Mouse (Mus musculus) intestine, postnatal 0 days (tissue): ENCODE measurements around the gene H2-DMb1. TPM values are rescaled to one million over a fixed set of nuclear protein-coding genes. Genes with fewer than 3 reads are reported as not detected.
A peak's percentile ranks its signal among the peaks of the same experiment; 100 is the strongest.

Source experiments
- ATAC-seq: fragments of 200-750 bp; cut with Nextera tagmentation; 2 replicates; pipeline ENCODE4 v1.8.0; 2017; ENCODE audit warnings: mild to moderate bottlenecking, moderate TSS enrichment, moderate library complexity
- H3K27ac ChIP-seq: fragments of 300-500 bp; sonication (generic); 2 replicates; pipeline ENCODE4 v1.5.1; 2014; ENCODE audit warnings: mild to moderate bottlenecking, low read depth, low read length, moderate library complexity
- H3K27me3 ChIP-seq: fragments of 300-500 bp; sonication (generic); replicated peaks from 2 replicates; pipeline ENCODE4 v1.6.1; 2014; ENCODE audit warnings: low read length, mixed read lengths; ENCODE audit not compliant: control insufficient read depth, insufficient read depth
- H3K36me3 ChIP-seq: fragments of 300-500 bp; sonication (generic); 2 replicates; pipeline ENCODE4 v1.6.1; 2014; ENCODE audit warnings: mild to moderate bottlenecking, moderate library complexity; ENCODE audit not compliant: control insufficient read depth, insufficient read depth
- H3K4me1 ChIP-seq: fragments of 300-500 bp; sonication (generic); replicated peaks from 2 replicates; pipeline ENCODE4 v1.6.1; 2014; ENCODE audit warnings: antibody characterized with exemption, low read length, mixed read lengths; ENCODE audit not compliant: control insufficient read depth, insufficient read depth
- H3K4me2 ChIP-seq: fragments of 300-500 bp; sonication (generic); replicated peaks from 2 replicates; pipeline ENCODE4 v1.6.1; 2014; ENCODE audit warnings: low read depth, mild to moderate bottlenecking, moderate library complexity
- H3K4me3 ChIP-seq: fragments of 300-500 bp; sonication (generic); 2 replicates; pipeline ENCODE4 v1.5.1; 2014; ENCODE audit warnings: low read depth, low read length
- H3K9ac ChIP-seq: fragments of 300-500 bp; sonication (generic); 2 replicates; pipeline ENCODE4 v1.6.1; 2014; ENCODE audit warnings: mild to moderate bottlenecking, low read depth, low read length
- H3K9me3 ChIP-seq: fragments of 300-500 bp; sonication (generic); 2 replicates; pipeline ENCODE4 v1.6.1; 2016; ENCODE audit warnings: mixed run types; ENCODE audit not compliant: control insufficient read depth
- CTCF ChIP-seq: sonication (generic); IDR thresholded peaks from 2 replicates; pipeline ENCODE4 v1.5.1; 2016; ENCODE audit warnings: low read depth, mild to moderate bottlenecking, control low read depth, antibody characterized with exemption, moderate library complexity
- WGBS: fragments of 180-500 bp; shearing (Covaris S2); extraction: QIAGEN DNeasy Blood & Tissue Kit; methylation state at CpG from one replicate; pipeline ENCODE4 v1.1.7; 2014; 5-methylcytosine and 5-hydroxymethylcytosine counted together
- polyA plus RNA-seq: library from polyadenylated mRNA; unstranded; fragments of >200 nt; fragmentation: Nextera tagmentation; extraction: Ambion mirVana; gene quantifications from 2 replicates; pipeline ENCODE4 v1.2.1, GENCODE M21; 2015

Gene H2-DMb1
- polyA plus RNA-seq, 1 experiment from 2014 or later, result 5.1 TPM

DNA sequence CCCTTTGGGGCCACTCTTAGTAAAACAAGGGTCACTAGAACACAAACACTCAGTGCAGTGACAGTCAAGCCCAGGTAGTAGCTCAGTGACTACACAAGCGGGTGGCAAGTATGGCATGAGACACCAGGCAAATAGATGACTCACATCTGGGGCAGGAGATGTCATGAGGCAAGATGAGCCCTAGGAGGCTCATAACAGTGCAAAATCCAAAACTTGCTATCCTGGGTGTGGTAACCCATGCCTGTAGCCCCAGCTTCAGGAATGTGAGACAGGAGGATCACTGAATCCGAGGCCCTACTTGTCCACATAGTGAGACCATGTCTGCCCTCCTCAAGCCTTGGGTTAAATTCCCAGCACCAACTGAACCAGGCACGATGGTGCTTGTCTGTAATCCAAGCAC is 18.4 kb upstream of the H2-DMb1 start:
- Histone ChIP-seq H3K4me1 (0 out of 2 replicates have a peak, but pooled peaks cover 2% of the 10 kb centered on the region), H3K36me3 (no peaks in the 10 kb centered on the region), H3K27ac (no peak overlapping the region), H3K9me3 (no peaks in the 10 kb centered on the region), H3K27me3 (0 out of 2 replicates have a peak, but pooled peaks cover 16% of the 10 kb centered on the region), H3K9ac (no peak overlapping the region), H3K4me2 (no peak overlapping the region), H3K4me3 (no peak overlapping the region)
- ATAC-seq, result no peak
- peak; percentile 6; the same call in 1 of the 2 replicates for TF ChIP-seq CTCF
- 75% methylated on average over 3 of the region's 3 CpGs for WGBS

DNA sequence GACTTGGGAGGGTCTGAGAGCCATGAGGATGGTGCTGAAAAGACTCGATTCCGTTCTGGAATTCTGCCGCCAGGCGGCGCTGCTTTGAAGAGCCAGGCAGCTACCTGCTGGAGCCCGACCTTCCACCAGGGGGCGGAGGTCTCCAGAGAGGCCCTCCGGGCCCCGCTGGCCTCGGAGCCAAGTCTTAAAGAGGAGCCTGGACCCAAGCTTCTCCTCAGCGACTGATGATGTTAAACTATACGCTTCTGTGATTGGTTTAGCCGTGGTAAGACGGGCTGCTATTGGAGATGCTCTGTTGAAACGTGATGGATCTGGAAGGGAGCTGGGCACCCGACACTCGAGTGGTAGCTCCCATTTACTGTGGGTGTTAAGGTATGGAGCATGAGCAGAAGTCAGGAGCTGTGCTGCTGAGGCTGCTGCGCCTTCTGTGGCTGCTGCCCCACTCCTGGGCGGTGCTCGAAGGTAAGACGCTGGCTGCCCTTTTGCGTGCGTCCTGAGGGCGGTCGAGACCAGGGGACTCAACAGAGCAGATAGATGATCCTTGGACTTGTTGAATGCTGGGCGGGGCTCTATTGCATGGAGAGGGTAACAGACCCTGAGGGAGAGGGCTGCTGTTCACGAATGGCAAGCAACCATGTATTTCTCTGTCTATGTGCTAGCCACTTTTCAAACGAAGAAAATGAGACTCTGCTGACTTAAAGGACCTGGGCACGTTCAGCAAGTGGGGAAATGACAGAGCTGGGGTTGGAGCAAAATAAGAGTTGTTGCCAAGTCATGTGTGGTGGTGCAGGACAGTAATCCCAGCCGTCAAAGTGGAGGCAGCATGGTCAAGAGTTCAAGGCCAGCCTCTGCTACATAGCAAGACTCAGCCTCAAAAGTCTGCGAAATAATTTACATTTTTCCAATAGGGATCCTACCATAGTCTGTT is 17.3 kb upstream of the H2-DMb1 start:
- peak; percentile 100 for TF ChIP-seq CTCF
- Histone ChIP-seq H3K4me1 (0 out of 2 replicates have a peak, but pooled peaks cover 2% of the 10 kb centered on the region), H3K27ac (no peak overlapping the region), H3K36me3 (no peaks in the 10 kb centered on the region), H3K9ac (no peak overlapping the region), H3K4me2 (peak overlapping the region; percentile 71), H3K4me3 (peak overlapping the region; percentile 35), H3K9me3 (no peaks in the 10 kb centered on the region), H3K27me3 (peaks cover 22% of the 10 kb centered on the region; the same call in 1 of the 2 replicates)
- peak; percentile 97 for ATAC-seq
- WGBS, result 4% methylated on average over 31 of the region's 31 CpGs

DNA sequence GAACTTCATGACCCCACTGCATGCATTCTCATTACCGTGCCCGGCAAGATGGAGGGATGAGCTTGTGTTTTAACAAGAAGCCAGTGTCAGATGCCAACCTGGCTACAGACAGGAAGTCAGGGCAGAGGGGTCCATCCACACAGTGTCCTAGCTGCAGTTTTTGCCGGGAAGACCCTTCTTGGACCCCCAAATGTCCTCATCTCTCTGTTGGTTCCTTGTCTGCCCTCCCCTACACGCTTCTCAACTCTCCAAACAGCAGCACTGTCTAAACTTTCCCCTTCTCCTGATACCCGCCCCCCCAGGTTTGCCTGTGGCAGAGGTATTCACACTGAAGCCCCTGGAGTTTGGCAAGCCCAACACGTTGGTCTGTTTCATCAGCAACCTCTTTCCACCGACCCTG is 15.3 kb upstream of the H2-DMb1 start:
- 73% methylated on average over 7 of the region's 7 CpGs for WGBS
- H3K9me3 ChIP-seq, result no peaks in the 10 kb centered on the region
- H3K36me3 ChIP-seq, result no peaks in the 10 kb centered on the region
- no peak for TF ChIP-seq CTCF
- no peak overlapping the region for H3K27ac ChIP-seq
- 0 out of 2 replicates have a peak, but pooled peaks cover 2% of the 10 kb centered on the region for H3K4me1 ChIP-seq
- no peak for ATAC-seq
- no peak overlapping the region for H3K4me2 ChIP-seq
- H3K27me3 ChIP-seq, result peaks cover 29% of the 10 kb centered on the region; the same call in 1 of the 2 replicates
- H3K4me3 ChIP-seq, result no peak overlapping the region
- no peak overlapping the region for H3K9ac ChIP-seq

DNA sequence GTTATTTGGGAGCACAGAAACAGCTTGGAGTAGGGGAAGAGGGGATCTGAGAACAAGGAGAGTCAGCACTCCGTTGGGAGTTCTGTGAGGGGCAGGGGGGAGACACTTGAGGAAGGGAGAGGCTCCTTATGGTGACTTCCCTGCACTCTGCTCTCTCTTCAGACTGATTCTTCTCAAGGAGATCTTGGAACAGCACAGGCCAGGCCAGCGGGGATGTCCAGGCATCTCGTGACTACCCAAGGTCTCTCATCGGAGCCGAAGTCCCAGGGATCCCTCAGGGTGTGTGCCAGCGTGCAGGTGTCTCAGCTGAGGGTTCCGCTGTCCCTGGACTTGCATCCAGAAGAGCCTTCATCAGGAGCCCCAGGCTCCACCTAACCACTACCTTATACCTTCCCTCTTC is 14.2 kb upstream of the H2-DMb1 start:
- H3K27me3 ChIP-seq, result peaks cover 29% of the 10 kb centered on the region; the same call in 1 of the 2 replicates
- H3K27ac ChIP-seq, result no peak overlapping the region
- no peak overlapping the region for H3K9ac ChIP-seq
- H3K9me3 ChIP-seq, result no peaks in the 10 kb centered on the region
- no peak for ATAC-seq
- no peaks in the 10 kb centered on the region for H3K36me3 ChIP-seq
- 0 out of 2 replicates have a peak, but pooled peaks cover 2% of the 10 kb centered on the region for H3K4me1 ChIP-seq
- 78% methylated on average over 7 of the region's 7 CpGs for WGBS
- TF ChIP-seq CTCF, result no peak
- H3K4me2 ChIP-seq, result no peak overlapping the region
- no peak overlapping the region for H3K4me3 ChIP-seq

DNA sequence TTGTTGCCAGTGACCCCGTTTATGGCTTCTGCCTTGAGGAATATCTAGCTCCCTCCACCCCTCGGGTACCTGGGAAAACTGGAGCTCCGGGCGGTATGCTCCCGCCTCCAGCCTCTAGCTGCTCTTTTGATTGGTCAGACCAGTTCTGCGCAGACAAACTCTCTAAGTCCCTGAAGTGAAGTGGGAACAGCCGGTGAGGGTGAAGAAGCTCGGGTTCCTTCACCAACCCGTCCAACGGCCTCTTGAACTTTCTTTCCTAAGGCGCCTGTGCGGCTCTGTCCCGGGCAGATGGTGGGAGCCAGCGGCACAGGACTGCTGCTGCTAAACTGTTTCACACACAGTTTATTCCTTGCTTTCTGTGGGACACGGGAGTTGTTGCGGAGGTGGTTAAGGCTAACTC is 13.5 kb upstream of the H2-DMb1 start:
- no peak for ATAC-seq

DNA sequence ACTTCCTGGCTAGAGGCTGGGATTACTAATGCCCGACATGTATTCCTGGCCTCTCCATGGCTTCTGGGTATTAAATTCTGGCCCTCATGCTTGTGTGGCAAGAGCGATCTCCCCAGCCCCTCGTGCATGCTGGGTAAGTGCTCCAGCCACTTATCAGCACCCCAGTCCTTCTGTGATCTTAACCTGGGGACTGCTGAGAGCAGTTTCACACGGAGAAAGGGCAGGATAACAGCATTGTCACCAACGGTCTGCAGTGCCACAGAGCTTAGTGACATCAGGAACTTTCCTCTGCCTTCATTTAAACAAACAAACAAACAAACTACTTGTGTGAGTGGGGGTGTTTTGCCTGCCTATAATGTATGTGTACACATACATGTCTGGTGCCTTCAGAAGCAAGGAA is 12.6 kb upstream of the H2-DMb1 start:
- Histone ChIP-seq H3K4me3 (no peak overlapping the region), H3K27ac (no peak overlapping the region), H3K9ac (no peak overlapping the region), H3K4me2 (0 out of 2 replicates have a peak overlapping the region, but pooled peaks have one; percentile 74), H3K36me3 (no peaks in the 10 kb centered on the region), H3K9me3 (no peaks in the 10 kb centered on the region), H3K4me1 (0 out of 2 replicates have a peak, but pooled peaks cover 2% of the 10 kb centered on the region), H3K27me3 (peaks cover 29% of the 10 kb centered on the region; the same call in 1 of the 2 replicates)
- TF ChIP-seq CTCF, result no peak
- WGBS, result 7% methylated on average over 5 of the region's 5 CpGs
- no peak for ATAC-seq

More for the DNA sequence above, 13.5 kb upstream of the H2-DMb1 start:
- H3K36me3 ChIP-seq, result no peaks in the 10 kb centered on the region
- 4% methylated on average over 16 of the region's 16 CpGs for WGBS
- TF ChIP-seq CTCF, result no peak
- peak overlapping the region; percentile 74 for H3K4me2 ChIP-seq
- no peaks in the 10 kb centered on the region for H3K9me3 ChIP-seq
- H3K4me3 ChIP-seq, result peak overlapping the region; percentile 29
- H3K27me3 ChIP-seq, result peaks cover 29% of the 10 kb centered on the region; the same call in 1 of the 2 replicates
- no peak overlapping the region; the same call in 1 of the 2 replicates for H3K9ac ChIP-seq
- H3K27ac ChIP-seq, result no peak overlapping the region
- 0 out of 2 replicates have a peak, but pooled peaks cover 2% of the 10 kb centered on the region for H3K4me1 ChIP-seq
